Mouse (Mus musculus): ENCODE measurements around the gene Prdx2. TPM values are rescaled to one million over a fixed set of nuclear protein-coding genes. Genes with fewer than 3 reads are reported as not detected.

The Prdx2 gene
- polyA plus RNA-seq, 1 experiment, result 351 TPM

- H3K27me3 ChIP-seq (ENCODE audit: control insufficient read depth, insufficient read depth, low read length), result peaks cover 6% of the 10 kb centered on the region; the same call in 1 of the 2 replicates
- 14% methylated on average over 25 of the region's 25 CpGs for WGBS
- DNase-seq, result no peak
- H3K4me1 ChIP-seq (ENCODE audit: control insufficient read depth, insufficient read depth, low read length), result no peaks in the 10 kb centered on the region
- 0 out of 2 replicates have a peak, but pooled peaks have one; percentile 10 for TF ChIP-seq CTCF (IDR thresholded peaks at IDR 0.05; ENCODE audit: borderline replicate concordance, insufficient read depth, low read depth, low read length)
- TF ChIP-seq POLR2A (IDR thresholded peaks at IDR 0.05; ENCODE audit: borderline replicate concordance, insufficient read depth, low read length), result no peak
- H3K4me3 ChIP-seq (replicated peaks; ENCODE audit: insufficient read depth, low read depth, low read length), result no peak overlapping the region
- H3K27ac ChIP-seq (ENCODE audit: insufficient read depth, low read length), result no peak overlapping the region
These were observed 38.3 kb downstream of the Prdx2 start for GRCm38 (mm10) chr8:85007686-85008085.

- no peaks in the 10 kb centered on the region for H3K4me1 ChIP-seq (ENCODE audit: control insufficient read depth, insufficient read depth, low read length)
- H3K27ac ChIP-seq (ENCODE audit: insufficient read depth, low read length), result no peak overlapping the region
- TF ChIP-seq POLR2A (IDR thresholded peaks at IDR 0.05; ENCODE audit: borderline replicate concordance, insufficient read depth, low read length) (no peak), CTCF (IDR thresholded peaks at IDR 0.05; ENCODE audit: borderline replicate concordance, insufficient read depth, low read depth, low read length) (no peak)
- no peak overlapping the region for H3K4me3 ChIP-seq (replicated peaks; ENCODE audit: insufficient read depth, low read depth, low read length)
- no peak for DNase-seq
- peaks cover 6% of the 10 kb centered on the region; the same call in 1 of the 2 replicates for H3K27me3 ChIP-seq (ENCODE audit: control insufficient read depth, insufficient read depth, low read length)
- 19% methylated on average over 28 of the region's 28 CpGs for WGBS
These were observed 41.9 kb downstream of the Prdx2 start for GRCm38 (mm10) chr8:85011242-85011641.

GRCm38 (mm10) chr8:85013230-85013840, 43.9 kb downstream of the Prdx2 start:
- WGBS, result 4% methylated on average over 26 of the region's 26 CpGs
- Histone ChIP-seq H3K27ac (ENCODE audit: insufficient read depth, low read length) (no peak overlapping the region), H3K4me3 (replicated peaks; ENCODE audit: insufficient read depth, low read depth, low read length) (peak overlapping the region; percentile 63), H3K4me1 (ENCODE audit: control insufficient read depth, insufficient read depth, low read length) (no peaks in the 10 kb centered on the region), H3K27me3 (ENCODE audit: control insufficient read depth, insufficient read depth, low read length) (peaks cover 3% of the 10 kb centered on the region; the same call in 1 of the 2 replicates)
- 0 out of 2 replicates have a peak, but pooled peaks have one; percentile 15 for TF ChIP-seq POLR2A (IDR thresholded peaks at IDR 0.05; ENCODE audit: borderline replicate concordance, insufficient read depth, low read length)
- peak; percentile 67 for TF ChIP-seq CTCF (IDR thresholded peaks at IDR 0.05; ENCODE audit: borderline replicate concordance, insufficient read depth, low read depth, low read length)
- DNase-seq, result peak; percentile 71 to 78

GRCm38 (mm10) chr8:85014431-85014830, 45.0 kb downstream of the Prdx2 start, which contains the start of gene Best2:
Best2 (minus strand) TSS chr8:85014531.
- 60% methylated on average over 2 of the region's 2 CpGs for WGBS
- H3K27me3 ChIP-seq (ENCODE audit: control insufficient read depth, insufficient read depth, low read length), result peaks cover 3% of the 10 kb centered on the region; the same call in 1 of the 2 replicates
- no peak for DNase-seq
- no peaks in the 10 kb centered on the region for H3K4me1 ChIP-seq (ENCODE audit: control insufficient read depth, insufficient read depth, low read length)
- peak within 1 kb of the TSS; percentile 63 for H3K4me3 ChIP-seq (replicated peaks; ENCODE audit: insufficient read depth, low read depth, low read length)
- no peak within 1 kb of the TSS for H3K27ac ChIP-seq (ENCODE audit: insufficient read depth, low read length)
- no peak for TF ChIP-seq CTCF (IDR thresholded peaks at IDR 0.05; ENCODE audit: borderline replicate concordance, insufficient read depth, low read depth, low read length)
- TF ChIP-seq POLR2A (IDR thresholded peaks at IDR 0.05; ENCODE audit: borderline replicate concordance, insufficient read depth, low read length), result no peak

- TF ChIP-seq CTCF (IDR thresholded peaks at IDR 0.05; ENCODE audit: borderline replicate concordance, insufficient read depth, low read depth, low read length) (no peak), POLR2A (IDR thresholded peaks at IDR 0.05; ENCODE audit: borderline replicate concordance, insufficient read depth, low read length) (no peak)
- 62% methylated on average over 10 of the region's 10 CpGs for WGBS
- Histone ChIP-seq H3K27me3 (ENCODE audit: control insufficient read depth, insufficient read depth, low read length) (no peaks in the 10 kb centered on the region), H3K4me3 (replicated peaks; ENCODE audit: insufficient read depth, low read depth, low read length) (no peak overlapping the region), H3K27ac (ENCODE audit: insufficient read depth, low read length) (no peak overlapping the region), H3K4me1 (ENCODE audit: control insufficient read depth, insufficient read depth, low read length) (no peaks in the 10 kb centered on the region)
- DNase-seq, result no peak
These were observed 47.3 kb downstream of the Prdx2 start for GRCm38 (mm10) chr8:85016724-85017123.

DNA sequence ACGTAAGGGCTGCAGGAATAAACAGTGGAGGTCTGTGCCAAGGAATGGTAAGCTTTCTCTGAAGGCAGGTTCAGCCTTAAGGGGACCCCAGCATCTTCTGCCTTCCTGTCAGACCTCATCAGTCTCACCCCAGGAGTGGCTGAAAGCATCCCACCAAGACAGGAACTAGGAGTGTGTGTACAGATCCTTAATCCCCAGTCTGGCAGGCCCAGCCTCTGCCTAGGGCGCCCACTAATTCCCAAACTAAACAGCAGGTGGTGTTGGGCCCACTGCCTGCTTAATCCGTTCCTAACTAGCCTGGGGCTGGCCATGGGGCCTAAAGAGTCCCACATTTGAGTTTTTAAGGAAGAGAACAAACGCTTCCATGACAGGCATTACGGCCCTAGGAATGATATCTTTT, 47.8 kb downstream of the Prdx2 start:
- H3K4me3 ChIP-seq (replicated peaks; ENCODE audit: insufficient read depth, low read depth, low read length), result no peak overlapping the region
- 34% methylated on average over 5 of the region's 5 CpGs for WGBS
- TF ChIP-seq CTCF (IDR thresholded peaks at IDR 0.05; ENCODE audit: borderline replicate concordance, insufficient read depth, low read depth, low read length), result no peak
- TF ChIP-seq POLR2A (IDR thresholded peaks at IDR 0.05; ENCODE audit: borderline replicate concordance, insufficient read depth, low read length), result no peak
- H3K27ac ChIP-seq (ENCODE audit: insufficient read depth, low read length), result no peak overlapping the region; the same call in 1 of the 2 replicates
- no peaks in the 10 kb centered on the region for H3K27me3 ChIP-seq (ENCODE audit: control insufficient read depth, insufficient read depth, low read length)
- DNase-seq, result no peak
- H3K4me1 ChIP-seq (ENCODE audit: control insufficient read depth, insufficient read depth, low read length), result 0 out of 2 replicates have a peak, but pooled peaks cover 3% of the 10 kb centered on the region

GRCm38 (mm10) chr8:85021514-85022055, 52.2 kb downstream of the Prdx2 start:
- Histone ChIP-seq H3K27me3 (ENCODE audit: control insufficient read depth, insufficient read depth, low read length) (no peaks in the 10 kb centered on the region), H3K4me1 (ENCODE audit: control insufficient read depth, insufficient read depth, low read length) (peaks cover 17% of the 10 kb centered on the region), H3K4me3 (replicated peaks; ENCODE audit: insufficient read depth, low read depth, low read length) (no peak overlapping the region), H3K27ac (ENCODE audit: insufficient read depth, low read length) (no peak overlapping the region)
- DNase-seq, result no peak
- no peak for TF ChIP-seq CTCF (IDR thresholded peaks at IDR 0.05; ENCODE audit: borderline replicate concordance, insufficient read depth, low read depth, low read length)
- TF ChIP-seq POLR2A (IDR thresholded peaks at IDR 0.05; ENCODE audit: borderline replicate concordance, insufficient read depth, low read length), result no peak
- 91% methylated on average over 3 of the region's 3 CpGs for WGBS

DNA sequence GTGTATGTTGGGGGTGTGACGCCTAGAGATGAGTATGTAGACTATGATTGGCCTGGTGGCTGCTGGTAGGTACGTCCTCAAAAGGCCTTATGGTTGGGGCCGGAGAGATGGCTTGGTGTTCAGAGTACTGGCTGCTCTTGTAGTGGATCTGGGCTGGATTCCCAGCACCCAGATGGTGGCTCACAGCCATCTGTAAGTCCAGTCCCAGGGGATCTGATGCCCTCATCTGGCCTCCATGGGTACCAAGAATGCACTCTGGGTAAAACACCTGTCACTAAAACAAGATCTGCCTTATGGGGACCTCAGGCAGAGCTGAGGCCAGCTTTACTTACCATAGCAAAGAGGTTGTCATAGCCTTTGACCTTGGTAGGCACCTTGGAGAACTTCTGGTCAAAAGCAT, 54.5 kb downstream of the Prdx2 start:
- H3K4me1 ChIP-seq (ENCODE audit: control insufficient read depth, insufficient read depth, low read length), result peaks cover 17% of the 10 kb centered on the region
- TF ChIP-seq CTCF (IDR thresholded peaks at IDR 0.05; ENCODE audit: borderline replicate concordance, insufficient read depth, low read depth, low read length) (no peak), POLR2A (IDR thresholded peaks at IDR 0.05; ENCODE audit: borderline replicate concordance, insufficient read depth, low read length) (no peak)
- DNase-seq, result no peak
- H3K4me3 ChIP-seq (replicated peaks; ENCODE audit: insufficient read depth, low read depth, low read length), result peak overlapping the region; percentile 97
- H3K27me3 ChIP-seq (ENCODE audit: control insufficient read depth, insufficient read depth, low read length), result no peaks in the 10 kb centered on the region
- H3K27ac ChIP-seq (ENCODE audit: insufficient read depth, low read length), result no peak overlapping the region
- 52% methylated on average over 3 of the region's 3 CpGs for WGBS

Other genes starting within 250 kb of the Prdx2 start
- 0.27 and 0.33 TPM in 2 replicates for gene G430095P16Rik, start 246.6 kb upstream of the Prdx2 start, polyA plus RNA-seq (2012; rRNA removed)
- gene Nfix, start 169.2 kb upstream of the Prdx2 start, polyA plus RNA-seq (2012; rRNA removed), result 98.5 and 105 TPM in 2 replicates
- 16.1 and 16.2 TPM in 2 replicates for gene Dand5, start 146.8 kb upstream of the Prdx2 start, polyA plus RNA-seq (2012; rRNA removed)
- gene Gadd45gip1, start 138.1 kb upstream of the Prdx2 start, polyA plus RNA-seq (2012; rRNA removed), result 45.3 and 45.5 TPM in 2 replicates
- 117 and 120 TPM in 2 replicates for gene Rad23a, start 128.9 kb upstream of the Prdx2 start, polyA plus RNA-seq (2012; rRNA removed)
- 343 and 394 TPM in 2 replicates for gene Calr, start 122.7 kb upstream of the Prdx2 start, polyA plus RNA-seq (2012; rRNA removed)
- gene Farsa, start 112.6 kb upstream of the Prdx2 start, polyA plus RNA-seq (2012; rRNA removed), result 69.9 and 72.0 TPM in 2 replicates
- gene Syce2, start 97.5 kb upstream of the Prdx2 start, polyA plus RNA-seq (2012; rRNA removed), result 6.0 and 7.5 TPM in 2 replicates
- gene Gcdh, start 75.7 kb upstream of the Prdx2 start, polyA plus RNA-seq (2012; rRNA removed), result 88.2 and 95.2 TPM in 2 replicates
- 0.31 and 0.41 TPM in 2 replicates for gene Klf1, start 67.7 kb upstream of the Prdx2 start, polyA plus RNA-seq (2012; rRNA removed)
- 9.1 and 10.5 TPM in 2 replicates for gene Dnase2a, start 61.0 kb upstream of the Prdx2 start, polyA plus RNA-seq (2012; rRNA removed)
- gene Mast1, start 32.2 kb upstream of the Prdx2 start, polyA plus RNA-seq (2012; rRNA removed), result 115 and 129 TPM in 2 replicates
- 6.8 and 7.9 TPM in 2 replicates for gene Rtbdn, start 22.6 kb upstream of the Prdx2 start, polyA plus RNA-seq (2012; rRNA removed)
- not detected in 2 replicates for gene Gm49661, start 154 bp upstream of the Prdx2 start, polyA plus RNA-seq (2012; rRNA removed)
- gene Rnaseh2a, start 180 bp downstream of the Prdx2 start, polyA plus RNA-seq (2012; rRNA removed), result 58.7 and 61.5 TPM in 2 replicates
- gene Junb, start 9.1 kb downstream of the Prdx2 start, polyA plus RNA-seq (2012; rRNA removed), result 12.8 and 13.5 TPM in 2 replicates
- gene Hook2, start 21.0 kb downstream of the Prdx2 start, polyA plus RNA-seq (2012; rRNA removed), result 14.1 and 14.2 TPM in 2 replicates
- 0.06 and 0.07 TPM in 2 replicates for gene Best2, start 44.9 kb downstream of the Prdx2 start, polyA plus RNA-seq (2012; rRNA removed)
- 291 and 296 TPM in 2 replicates for gene Asna1, start 55.7 kb downstream of the Prdx2 start, polyA plus RNA-seq (2012; rRNA removed)
- gene Trir, start 57.2 kb downstream of the Prdx2 start, polyA plus RNA-seq (2012; rRNA removed), result 138 and 150 TPM in 2 replicates
- 92.0 and 97.9 TPM in 2 replicates for gene Tnpo2, start 67.3 kb downstream of the Prdx2 start, polyA plus RNA-seq (2012; rRNA removed)
- gene Fbxw9, start 90.5 kb downstream of the Prdx2 start, polyA plus RNA-seq (2012; rRNA removed), result 27.7 and 29.3 TPM in 2 replicates
- gene Gm5741, start 98.4 kb downstream of the Prdx2 start, polyA plus RNA-seq (2012; rRNA removed), result 1.3 TPM in 1 of 2 replicates, not detected in the other
- gene Dhps, start 102.2 kb downstream of the Prdx2 start, polyA plus RNA-seq (2012; rRNA removed), result 69.7 and 71.6 TPM in 2 replicates
- gene Wdr83os, start 111.2 kb downstream of the Prdx2 start, polyA plus RNA-seq (2012; rRNA removed), result 98.0 and 102 TPM in 2 replicates
- gene Wdr83, start 111.7 kb downstream of the Prdx2 start, polyA plus RNA-seq (2012; rRNA removed), result 54.4 and 54.9 TPM in 2 replicates
- gene Man2b1, start 113.7 kb downstream of the Prdx2 start, polyA plus RNA-seq (2012; rRNA removed), result 34.7 and 35.7 TPM in 2 replicates
- gene Zfp791, start 153.5 kb downstream of the Prdx2 start, polyA plus RNA-seq (2012; rRNA removed), result 4.5 and 4.8 TPM in 2 replicates
- not detected in 2 replicates for gene Cks1brt, start 182.3 kb downstream of the Prdx2 start, polyA plus RNA-seq (2012; rRNA removed)